Mouse (Mus musculus): ENCODE measurements around the gene Gm7879.

The Gm7879 gene

GRCm38 (mm10) chr5:43948748-43949275, 35.9 kb downstream of the Gm7879 start:
- DNase-seq, result no peak

GRCm38 (mm10) chr5:43953241-43953640, 40.3 kb downstream of the Gm7879 start:
- DNase-seq, result no peak

GRCm38 (mm10) chr5:43959884-43960440, 47.0 kb downstream of the Gm7879 start:
- no peak for DNase-seq

DNA sequence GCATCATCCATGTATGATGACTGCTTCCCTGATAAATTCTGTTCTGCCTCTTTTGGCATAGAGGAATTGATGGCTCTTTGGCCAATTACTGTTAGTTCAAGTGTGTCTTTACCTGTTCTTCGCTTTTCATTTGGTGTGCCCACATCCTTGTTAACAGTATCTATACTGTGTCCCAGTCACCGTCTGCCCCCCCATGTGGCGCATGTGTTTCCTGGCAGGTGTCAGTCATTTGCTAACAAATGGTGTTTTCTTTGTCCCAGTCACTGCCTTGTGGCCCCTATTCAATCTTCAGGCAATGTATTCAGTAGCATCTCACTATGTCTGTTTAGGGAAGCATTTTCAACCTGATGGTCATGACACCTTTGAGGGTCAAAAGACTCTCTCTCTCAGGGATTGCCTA, 48.1 kb downstream of the Gm7879 start:
- no peak for DNase-seq
